Mouse (Mus musculus) embryonic fibroblast, embryonic 13.5 days (primary cell): ENCODE results near the gene Cacna2d1.

Experiments
- CTCF ChIP-seq: IDR thresholded peaks from 2 replicates; pipeline ENCODE4 v1.5.1; 2011; ENCODE audit warnings: mild to moderate bottlenecking, control low read depth, low read length, moderate library complexity, borderline replicate concordance; ENCODE audit not compliant: insufficient read depth
- POLR2A ChIP-seq: IDR thresholded peaks from 2 replicates; pipeline ENCODE4 v1.6.1; 2011; ENCODE audit warnings: low read depth, mild to moderate bottlenecking, control low read depth, low read length, moderate library complexity

DNA sequence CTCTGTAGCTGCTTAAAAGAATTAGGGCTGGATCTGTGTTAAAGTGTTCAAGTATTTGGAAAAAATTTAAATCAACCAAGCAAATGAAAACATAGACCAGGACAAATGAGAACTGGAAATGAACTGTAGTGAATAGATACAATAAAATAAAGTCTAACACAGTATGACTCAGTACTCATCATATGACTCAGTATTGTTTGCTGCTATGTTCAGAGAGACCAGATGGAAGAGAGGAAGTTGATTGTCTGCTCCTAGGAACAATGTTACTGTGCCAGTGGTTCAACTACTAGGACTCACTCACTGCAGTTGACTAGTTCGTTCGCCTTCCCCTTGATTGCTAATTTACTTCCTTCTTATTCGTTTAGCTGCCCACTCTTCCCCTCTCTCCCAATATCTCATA lies 421.3 kb downstream of the Cacna2d1 start:
- TF ChIP-seq CTCF = no peak
- no peak for TF ChIP-seq POLR2A
